Mouse (Mus musculus) lung, postnatal 0 days (tissue): ENCODE results near the gene Nectin2. TPM values are rescaled to one million over a fixed set of nuclear protein-coding genes. Genes with fewer than 3 reads are reported as not detected.

Experiments used
- ATAC-seq: fragments of 200-750 bp; cut with Nextera tagmentation; 2 replicates; pipeline ENCODE4 v1.8.0; 2017; ENCODE audit warnings: moderate library complexity
- DNase-seq: peaks from one replicate; pipeline ENCODE4 v3.0.0-alpha.2; 2016; ENCODE audit warnings: low spot score
- H3K27ac ChIP-seq: fragments of 300-500 bp; sonication (generic); 2 replicates; pipeline ENCODE4 v1.5.1; 2014; ENCODE audit warnings: antibody characterized with exemption, mild to moderate bottlenecking, low read length, mixed read lengths
- H3K27me3 ChIP-seq: fragments of 300-500 bp; sonication (generic); replicated peaks from 2 replicates; pipeline ENCODE4 v1.6.1; 2014; ENCODE audit warnings: low read length, mixed read lengths; ENCODE audit not compliant: insufficient read depth
- H3K36me3 ChIP-seq: fragments of 300-500 bp; sonication (generic); 2 replicates; pipeline ENCODE4 v1.6.1; 2014; ENCODE audit warnings: low read length, mixed read lengths; ENCODE audit not compliant: insufficient read depth
- H3K4me1 ChIP-seq: fragments of 300-500 bp; sonication (generic); 2 replicates; pipeline ENCODE4 v1.6.1; 2014; ENCODE audit warnings: antibody characterized with exemption, low read depth, low read length, mixed read lengths; ENCODE audit not compliant: insufficient read depth
- H3K4me2 ChIP-seq: fragments of 300-500 bp; sonication (generic); replicated peaks from 2 replicates; pipeline ENCODE4 v1.6.1; 2014; ENCODE audit warnings: low read depth, mild to moderate bottlenecking, low read length, moderate library complexity, mixed read lengths
- H3K4me3 ChIP-seq: fragments of 300-500 bp; sonication (generic); 2 replicates; pipeline ENCODE4 v1.5.1; 2014; ENCODE audit warnings: low read depth, low read length
- H3K9ac ChIP-seq: fragments of 300-500 bp; sonication (generic); replicated peaks from 2 replicates; pipeline ENCODE4 v1.6.1; 2014; ENCODE audit warnings: low read depth, mild to moderate bottlenecking
- H3K9me3 ChIP-seq: fragments of 300-500 bp; sonication (generic); 2 replicates; pipeline ENCODE4 v1.6.1; 2016; ENCODE audit warnings: low read length, mixed read lengths
- CTCF ChIP-seq: IDR thresholded peaks from 2 replicates; pipeline ENCODE4 v1.5.1; 2016; ENCODE audit warnings: antibody characterized with exemption, mild to moderate bottlenecking
- EP300 ChIP-seq: IDR thresholded peaks from 2 replicates; pipeline ENCODE4 v1.6.1; 2016; ENCODE audit warnings: antibody characterized with exemption, mild to moderate bottlenecking, control low read depth
- WGBS: fragments of 180-500 bp; shearing (Covaris S2); extraction: QIAGEN DNeasy Blood & Tissue Kit; methylation state at CpG from one replicate; pipeline ENCODE4 v1.1.7; 2014; 5-methylcytosine and 5-hydroxymethylcytosine counted together
- polyA plus RNA-seq: library from polyadenylated mRNA; unstranded; fragments of >200 nt; fragmentation: Nextera tagmentation; extraction: Ambion mirVana; gene quantifications from 2 replicates; pipeline ENCODE4 v1.2.1, GENCODE M21; 2015

Nectin2 gene
- polyA plus RNA-seq, 1 experiment from 2014 or later: 113 TPM

GRCm38 (mm10) chr7:19710650-19711049 lies 39.6 kb downstream of the Nectin2 start:
- no peaks in the 10 kb centered on the region for H3K9me3 ChIP-seq
- 87% methylated on average over 10 of the region's 10 CpGs for WGBS
- no peak overlapping the region for H3K9ac ChIP-seq
- no peaks in the 10 kb centered on the region for H3K27me3 ChIP-seq
- DNase-seq (no peak), ATAC-seq (no peak)
- peaks cover 22% of the 10 kb centered on the region for H3K36me3 ChIP-seq
- H3K4me2 ChIP-seq: no peak overlapping the region
- H3K27ac ChIP-seq: no peak overlapping the region
- H3K4me3 ChIP-seq: no peak overlapping the region
- no peak for TF ChIP-seq EP300
- TF ChIP-seq CTCF: no peak
- H3K4me1 ChIP-seq: no peaks in the 10 kb centered on the region

GRCm38 (mm10) chr7:19705271-19705670 lies 45.0 kb downstream of the Nectin2 start:
- Histone ChIP-seq H3K4me1 (peaks cover 4% of the 10 kb centered on the region; the same call in 1 of the 2 replicates), H3K4me3 (no peak overlapping the region), H3K27me3 (no peaks in the 10 kb centered on the region), H3K4me2 (no peak overlapping the region), H3K9me3 (no peaks in the 10 kb centered on the region), H3K27ac (no peak overlapping the region), H3K9ac (no peak overlapping the region), H3K36me3 (peaks cover 13% of the 10 kb centered on the region; the same call in 1 of the 2 replicates)
- ATAC-seq (no peak), DNase-seq (no peak)
- WGBS: 90% methylated on average over 7 of the region's 7 CpGs
- TF ChIP-seq CTCF: no peak
- TF ChIP-seq EP300: no peak

- H3K4me2 ChIP-seq: no peak overlapping the region
- 89% methylated on average over 4 of the region's 4 CpGs for WGBS
- no peak overlapping the region for H3K4me3 ChIP-seq
- peaks cover 4% of the 10 kb centered on the region; the same call in 1 of the 2 replicates for H3K4me1 ChIP-seq
- no peak overlapping the region for H3K27ac ChIP-seq
- no peak overlapping the region for H3K9ac ChIP-seq
- TF ChIP-seq EP300 (no peak), CTCF (no peak)
- H3K9me3 ChIP-seq: no peaks in the 10 kb centered on the region
- no peak for ATAC-seq
- DNase-seq: no peak
- H3K36me3 ChIP-seq: peaks cover 9% of the 10 kb centered on the region; the same call in 1 of the 2 replicates
- H3K27me3 ChIP-seq: no peaks in the 10 kb centered on the region
Measured at GRCm38 (mm10) chr7:19704475-19704874, 45.8 kb downstream of the Nectin2 start.

- TF ChIP-seq EP300: no peak
- no peak for TF ChIP-seq CTCF
- WGBS: 89% methylated on average over 16 of the region's 16 CpGs
- Histone ChIP-seq H3K9me3 (no peaks in the 10 kb centered on the region), H3K27ac (no peak overlapping the region), H3K4me3 (no peak overlapping the region), H3K4me1 (peaks cover 13% of the 10 kb centered on the region; the same call in 1 of the 2 replicates), H3K9ac (no peak overlapping the region), H3K36me3 (no peaks in the 10 kb centered on the region), H3K27me3 (no peaks in the 10 kb centered on the region), H3K4me2 (no peak overlapping the region)
- DNase-seq (no peak), ATAC-seq (no peak)
Measured at GRCm38 (mm10) chr7:19702859-19703555, 47.3 kb downstream of the Nectin2 start.

GRCm38 (mm10) chr7:19701069-19701761 lies 49.1 kb downstream of the Nectin2 start:
- Histone ChIP-seq H3K4me1 (peaks cover 13% of the 10 kb centered on the region; the same call in 1 of the 2 replicates), H3K9ac (no peak overlapping the region), H3K4me3 (no peak overlapping the region), H3K4me2 (no peak overlapping the region; the same call in 1 of the 2 replicates), H3K27ac (0 out of 2 replicates have a peak overlapping the region, but pooled peaks have one; percentile 40), H3K27me3 (no peaks in the 10 kb centered on the region), H3K36me3 (no peaks in the 10 kb centered on the region), H3K9me3 (no peaks in the 10 kb centered on the region)
- TF ChIP-seq EP300 (peak; percentile 19; the same call in 1 of the 2 replicates), CTCF (peak; percentile 85)
- 30% methylated on average over 22 of the region's 22 CpGs for WGBS
- peak; percentile 94 for DNase-seq
- peak; percentile 84 for ATAC-seq

- no peak overlapping the region for H3K4me3 ChIP-seq
- H3K4me2 ChIP-seq: no peak overlapping the region; the same call in 1 of the 2 replicates
- no peak overlapping the region for H3K9ac ChIP-seq
- TF ChIP-seq CTCF (no peak), EP300 (no peak)
- ATAC-seq (no peak), DNase-seq (peak; percentile 17)
- peaks cover 13% of the 10 kb centered on the region; the same call in 1 of the 2 replicates for H3K4me1 ChIP-seq
- 0 out of 2 replicates have a peak overlapping the region, but pooled peaks have one; percentile 40 for H3K27ac ChIP-seq
- H3K36me3 ChIP-seq: no peaks in the 10 kb centered on the region
- WGBS: 51% methylated on average over 12 of the region's 12 CpGs
- H3K9me3 ChIP-seq: no peaks in the 10 kb centered on the region
- H3K27me3 ChIP-seq: no peaks in the 10 kb centered on the region
Measured at GRCm38 (mm10) chr7:19700299-19701068, 49.8 kb downstream of the Nectin2 start.
